Mouse (Mus musculus) monocyte, adult 2 months (primary cell): Measurements from ENCODE around the gene Gdpd4.

Experiments used
- DNase-seq, 2 experiments: peaks; one replicate each; pipeline ENCODE4 v3.0.0; 2022; ENCODE audit warnings: low spot score in 2 of 2, low read depth in 1 of 2

The Gdpd4 gene

GRCm38 (mm10) chr7:97919742-97920141 is at the start of gene Gdpd4:
TSS of gene Gdpd4 (plus strand) at chr7:97919955.
- no peak for DNase-seq

GRCm38 (mm10) chr7:97872396-97872795 is 47.4 kb upstream of the Gdpd4 start:
- no peak for DNase-seq

GRCm38 (mm10) chr7:97873317-97873716 is 46.4 kb upstream of the Gdpd4 start:
- DNase-seq, result no peak

- no peak for DNase-seq
Measured at GRCm38 (mm10) chr7:97877846-97878538, 41.8 kb upstream of the Gdpd4 start.

- no peak for DNase-seq
Measured at GRCm38 (mm10) chr7:97911646-97912045, 8.1 kb upstream of the Gdpd4 start.

- no peak for DNase-seq
Measured at GRCm38 (mm10) chr7:97914833-97915516, 4.8 kb upstream of the Gdpd4 start.

GRCm38 (mm10) chr7:97925819-97926218 is 6.1 kb downstream of the Gdpd4 start:
- no peak for DNase-seq

- DNase-seq, result no peak
Measured at GRCm38 (mm10) chr7:97926978-97927377, 7.2 kb downstream of the Gdpd4 start.

GRCm38 (mm10) chr7:97944485-97944884 is 24.7 kb downstream of the Gdpd4 start:
- DNase-seq, result no peak

GRCm38 (mm10) chr7:97972486-97972885 is 52.7 kb downstream of the Gdpd4 start:
- no peak for DNase-seq

GRCm38 (mm10) chr7:97977463-97977862 is 57.7 kb downstream of the Gdpd4 start:
- DNase-seq, result no peak

GRCm38 (mm10) chr7:97984108-97984834 is 64.5 kb downstream of the Gdpd4 start:
- DNase-seq, result no peak

- DNase-seq, result no peak
Measured at GRCm38 (mm10) chr7:98002617-98003016, 82.9 kb downstream of the Gdpd4 start.

- DNase-seq, result no peak
Measured at GRCm38 (mm10) chr7:98048101-98048824, 128.5 kb downstream of the Gdpd4 start.

- DNase-seq, result peak in 1 of 2 experiments; percentile 17
Measured at GRCm38 (mm10) chr7:98051980-98052379, 132.2 kb downstream of the Gdpd4 start.

- DNase-seq, result no peak
Measured at GRCm38 (mm10) chr7:98054461-98054860, 134.7 kb downstream of the Gdpd4 start.

- DNase-seq, result no peak
Measured at GRCm38 (mm10) chr7:98054942-98055341, 135.2 kb downstream of the Gdpd4 start.

GRCm38 (mm10) chr7:98066229-98066628 is 146.5 kb downstream of the Gdpd4 start:
- no peak for DNase-seq

- peak; percentile 54 to 69 for DNase-seq
Measured at GRCm38 (mm10) chr7:98071620-98072019, 151.9 kb downstream of the Gdpd4 start.

- no peak for DNase-seq
Measured at GRCm38 (mm10) chr7:98077453-98077852, 157.7 kb downstream of the Gdpd4 start.

GRCm38 (mm10) chr7:98082376-98082775 is 162.6 kb downstream of the Gdpd4 start:
- no peak for DNase-seq
